Mouse (Mus musculus) urinary bladder, adult 18-20 months (tissue): ENCODE data around the gene Abr.

Experiments
- DNase-seq, 2 experiments: peaks; one replicate each; pipeline ENCODE4 v3.0.0; 2022; ENCODE audit warnings: low spot score in 2 of 2, mixed read lengths in 2 of 2

The Abr gene

GRCm38 (mm10) chr11:76622152-76622565, at the start of gene Abr:
Abr (minus strand) TSS chr11:76622314.
- peak in 1 of 2 experiments; percentile 45 for DNase-seq

GRCm38 (mm10) chr11:76667807-76668206, 45.7 kb upstream of the Abr start:
- no peak for DNase-seq

- no peak for DNase-seq
These were observed 44.0 kb upstream of the Abr start for GRCm38 (mm10) chr11:76666002-76666649.

GRCm38 (mm10) chr11:76661790-76662468, 39.8 kb upstream of the Abr start:
- no peak for DNase-seq

- DNase-seq: no peak
These were observed 37.2 kb upstream of the Abr start for GRCm38 (mm10) chr11:76659138-76659930.

GRCm38 (mm10) chr11:76657450-76657970, 35.4 kb upstream of the Abr start:
- DNase-seq: no peak

GRCm38 (mm10) chr11:76655106-76655505, 33.0 kb upstream of the Abr start:
- peak in 1 of 2 experiments; percentile 25 for DNase-seq

- DNase-seq: no peak
These were observed 30.8 kb upstream of the Abr start for GRCm38 (mm10) chr11:76652838-76653334.

GRCm38 (mm10) chr11:76650862-76651560, 28.9 kb upstream of the Abr start:
- no peak for DNase-seq

GRCm38 (mm10) chr11:76647500-76647899, 25.4 kb upstream of the Abr start:
- peak; percentile 39 to 64 for DNase-seq

GRCm38 (mm10) chr11:76647062-76647461, 24.9 kb upstream of the Abr start:
- no peak for DNase-seq

- peak; percentile 64 to 86 for DNase-seq
These were observed 23.8 kb upstream of the Abr start for GRCm38 (mm10) chr11:76645955-76646354.

- no peak for DNase-seq
These were observed 22.9 kb upstream of the Abr start for GRCm38 (mm10) chr11:76645036-76645435.

- no peak for DNase-seq
These were observed 22.1 kb upstream of the Abr start for GRCm38 (mm10) chr11:76644257-76644656.

GRCm38 (mm10) chr11:76640231-76640630, 18.1 kb upstream of the Abr start:
- DNase-seq: no peak

GRCm38 (mm10) chr11:76639269-76639985, 17.3 kb upstream of the Abr start:
- DNase-seq: no peak

- DNase-seq: no peak
These were observed 8.4 kb upstream of the Abr start for GRCm38 (mm10) chr11:76630487-76630886.

GRCm38 (mm10) chr11:76630023-76630422, 7.9 kb upstream of the Abr start:
- no peak for DNase-seq

- DNase-seq: no peak
These were observed 6.5 kb upstream of the Abr start for GRCm38 (mm10) chr11:76628613-76629012.

- no peak for DNase-seq
These were observed 2.8 kb upstream of the Abr start for GRCm38 (mm10) chr11:76624881-76625280.

- peak in 1 of 2 experiments; percentile 15 for DNase-seq
These were observed 2.0 kb upstream of the Abr start for GRCm38 (mm10) chr11:76624071-76624470.
